Mouse (Mus musculus): ENCODE measurements at regions not wholly inside any gene's neighbourhood (a gene's known extent, or its start where the extent isn't known, plus 50 kb on each side); places are given as distances from the start of the nearest gene placed in this dataset.

DNA sequence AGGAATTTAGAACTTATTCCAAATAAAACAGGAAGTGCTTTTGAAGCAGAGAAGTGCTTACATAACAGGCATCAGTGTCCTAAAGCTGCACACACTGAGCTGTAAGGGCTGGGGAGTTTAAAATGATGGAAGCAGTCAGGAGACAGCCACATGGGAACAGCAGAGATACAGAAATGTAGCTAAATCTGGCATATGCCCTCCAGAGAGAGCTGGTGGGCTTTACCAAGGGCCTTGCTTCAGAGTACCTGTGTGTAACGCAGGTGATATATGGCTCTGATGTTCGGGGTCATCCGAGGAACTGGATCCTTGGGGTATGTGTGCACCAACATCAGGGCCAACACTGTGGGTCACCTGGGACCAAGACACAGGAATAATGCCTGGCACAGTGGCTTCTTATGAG, 247.5 kb downstream of the Pmp22 start:
- no peak overlapping the region for H3K27ac ChIP-seq (replicated peaks; ENCODE audit: low read depth, low read length)
- TF ChIP-seq POLR2A (IDR thresholded peaks at IDR 0.05; ENCODE audit: borderline replicate concordance, extremely low read depth, insufficient read depth, insufficient read length): no peak
- no peaks in the 10 kb centered on the region for H3K27me3 ChIP-seq (ENCODE audit: control insufficient read depth, insufficient read depth, low read length)
- H3K4me3 ChIP-seq (replicated peaks; ENCODE audit: low read length): no peak overlapping the region
- no peak for DNase-seq (ENCODE audit: low spot score)
- no peak overlapping the region for H3K4me2 ChIP-seq (replicated peaks; ENCODE audit: low read depth, low read length, severe bottlenecking)
- no peaks in the 10 kb centered on the region for H3K36me3 ChIP-seq (ENCODE audit: control insufficient read depth, insufficient read depth, low read length)
- H3K9ac ChIP-seq (ENCODE audit: low read depth, low read length, severe bottlenecking): no peak overlapping the region
- H3K9me3 ChIP-seq (ENCODE audit: control insufficient read depth, low read length): no peaks in the 10 kb centered on the region
- H3K4me1 ChIP-seq (ENCODE audit: control insufficient read depth, insufficient read depth, low read length): 0 out of 2 replicates have a peak, but pooled peaks cover 4% of the 10 kb centered on the region
- ATAC-seq (ENCODE audit: low FRiP score, low read depth): no peak
- 97% methylated on average over 3 of the region's 3 CpGs for WGBS

DNA sequence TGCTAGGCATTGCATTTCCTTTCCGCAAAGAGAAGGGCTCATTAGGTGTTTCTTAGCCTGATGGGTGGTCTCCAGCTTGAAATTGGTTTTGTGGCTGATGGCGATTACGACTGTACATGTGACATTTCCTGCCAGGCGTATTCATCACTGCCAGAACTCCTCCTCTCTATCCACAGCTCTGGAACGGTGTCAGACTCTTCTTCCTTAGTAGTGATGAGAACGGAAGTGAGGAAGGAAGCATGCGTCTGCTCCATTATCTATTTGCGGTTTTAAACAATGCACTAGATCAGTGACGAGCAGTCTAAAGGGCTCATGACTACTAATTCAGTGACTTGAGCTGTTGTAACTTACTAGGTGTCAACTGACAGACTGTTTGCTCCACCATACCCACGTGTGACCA, 248.2 kb downstream of the Pmp22 start:
- H3K4me2 ChIP-seq (replicated peaks; ENCODE audit: low read depth, low read length, severe bottlenecking): no peak overlapping the region
- no peak overlapping the region for H3K4me3 ChIP-seq (replicated peaks; ENCODE audit: low read length)
- 51% methylated on average over 10 of the region's 10 CpGs for WGBS
- no peak overlapping the region for H3K27ac ChIP-seq (replicated peaks; ENCODE audit: low read depth, low read length)
- H3K9ac ChIP-seq (ENCODE audit: low read depth, low read length, severe bottlenecking): no peak overlapping the region
- DNase-seq (ENCODE audit: low spot score) (peak; percentile 26), ATAC-seq (ENCODE audit: low FRiP score, low read depth) (no peak)
- no peaks in the 10 kb centered on the region for H3K27me3 ChIP-seq (ENCODE audit: control insufficient read depth, insufficient read depth, low read length)
- H3K4me1 ChIP-seq (ENCODE audit: control insufficient read depth, insufficient read depth, low read length): 0 out of 2 replicates have a peak, but pooled peaks cover 4% of the 10 kb centered on the region
- H3K36me3 ChIP-seq (ENCODE audit: control insufficient read depth, insufficient read depth, low read length): no peaks in the 10 kb centered on the region
- no peak for TF ChIP-seq POLR2A (IDR thresholded peaks at IDR 0.05; ENCODE audit: borderline replicate concordance, extremely low read depth, insufficient read depth, insufficient read length)
- H3K9me3 ChIP-seq (ENCODE audit: control insufficient read depth, low read length): no peaks in the 10 kb centered on the region

DNA sequence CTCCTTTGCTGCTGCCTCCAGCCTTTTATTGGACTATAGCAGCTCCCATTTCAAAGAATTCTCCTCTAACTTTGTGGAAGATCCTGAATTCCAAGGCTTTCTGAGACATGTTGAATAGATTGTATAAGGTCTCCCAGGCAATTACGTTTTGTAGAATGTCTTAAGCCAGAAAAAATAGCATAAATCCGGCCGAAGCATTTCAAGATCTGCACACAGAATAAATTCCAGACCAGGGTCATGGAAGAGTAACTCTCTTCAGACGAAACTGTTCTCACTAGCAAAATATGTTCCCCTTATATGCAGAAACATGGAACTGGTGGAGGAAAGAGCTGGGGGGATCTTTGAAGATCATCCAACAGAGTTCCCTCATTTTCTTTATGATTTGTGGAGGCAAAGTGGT, 259.5 kb downstream of the Pmp22 start:
- Histone ChIP-seq H3K4me3 (replicated peaks; ENCODE audit: low read length) (no peak overlapping the region), H3K27ac (replicated peaks; ENCODE audit: low read depth, low read length) (peak overlapping the region; percentile 20; the same call in 1 of the 2 replicates), H3K9me3 (ENCODE audit: control insufficient read depth, low read length) (no peaks in the 10 kb centered on the region), H3K4me1 (ENCODE audit: control insufficient read depth, insufficient read depth, low read length) (no peaks in the 10 kb centered on the region), H3K9ac (ENCODE audit: low read depth, low read length, severe bottlenecking) (no peak overlapping the region), H3K27me3 (ENCODE audit: control insufficient read depth, insufficient read depth, low read length) (no peaks in the 10 kb centered on the region), H3K4me2 (replicated peaks; ENCODE audit: low read depth, low read length, severe bottlenecking) (no peak overlapping the region), H3K36me3 (ENCODE audit: control insufficient read depth, insufficient read depth, low read length) (no peaks in the 10 kb centered on the region)
- TF ChIP-seq POLR2A (IDR thresholded peaks at IDR 0.05; ENCODE audit: borderline replicate concordance, extremely low read depth, insufficient read depth, insufficient read length): no peak
- WGBS: 42% methylated on average over 4 of the region's 4 CpGs
- DNase-seq (ENCODE audit: low spot score) (peak; percentile 67), ATAC-seq (ENCODE audit: low FRiP score, low read depth) (peak; percentile 41)

DNA sequence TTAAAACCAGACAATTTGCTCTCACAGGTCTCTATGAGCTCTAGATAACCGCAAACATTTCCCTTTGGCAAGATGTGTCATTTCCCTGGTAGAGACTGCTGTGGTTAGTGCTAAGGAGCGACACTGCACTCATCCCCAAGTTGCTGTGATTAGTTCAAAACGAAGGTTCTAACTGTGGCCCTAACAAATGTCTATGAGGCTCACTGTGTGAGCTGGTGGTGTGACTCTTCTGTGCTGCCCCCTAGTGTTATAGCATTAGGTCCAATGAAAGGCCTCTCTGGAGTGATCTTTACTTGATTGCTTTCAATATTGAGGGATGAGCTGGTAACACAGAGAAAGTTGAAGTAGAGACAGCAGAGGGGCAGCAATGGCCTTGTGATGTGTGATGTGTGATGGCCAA, 262.7 kb downstream of the Pmp22 start:
- Histone ChIP-seq H3K27me3 (ENCODE audit: control insufficient read depth, insufficient read depth, low read length) (no peaks in the 10 kb centered on the region), H3K27ac (replicated peaks; ENCODE audit: low read depth, low read length) (no peak overlapping the region), H3K4me3 (replicated peaks; ENCODE audit: low read length) (no peak overlapping the region), H3K9ac (ENCODE audit: low read depth, low read length, severe bottlenecking) (no peak overlapping the region), H3K9me3 (ENCODE audit: control insufficient read depth, low read length) (no peaks in the 10 kb centered on the region), H3K4me1 (ENCODE audit: control insufficient read depth, insufficient read depth, low read length) (no peaks in the 10 kb centered on the region), H3K4me2 (replicated peaks; ENCODE audit: low read depth, low read length, severe bottlenecking) (no peak overlapping the region), H3K36me3 (ENCODE audit: control insufficient read depth, insufficient read depth, low read length) (no peaks in the 10 kb centered on the region)
- no peak for TF ChIP-seq POLR2A (IDR thresholded peaks at IDR 0.05; ENCODE audit: borderline replicate concordance, extremely low read depth, insufficient read depth, insufficient read length)
- ATAC-seq (ENCODE audit: low FRiP score, low read depth) (no peak), DNase-seq (ENCODE audit: low spot score) (no peak)
- WGBS: 58% methylated on average over 3 of the region's 3 CpGs

DNA sequence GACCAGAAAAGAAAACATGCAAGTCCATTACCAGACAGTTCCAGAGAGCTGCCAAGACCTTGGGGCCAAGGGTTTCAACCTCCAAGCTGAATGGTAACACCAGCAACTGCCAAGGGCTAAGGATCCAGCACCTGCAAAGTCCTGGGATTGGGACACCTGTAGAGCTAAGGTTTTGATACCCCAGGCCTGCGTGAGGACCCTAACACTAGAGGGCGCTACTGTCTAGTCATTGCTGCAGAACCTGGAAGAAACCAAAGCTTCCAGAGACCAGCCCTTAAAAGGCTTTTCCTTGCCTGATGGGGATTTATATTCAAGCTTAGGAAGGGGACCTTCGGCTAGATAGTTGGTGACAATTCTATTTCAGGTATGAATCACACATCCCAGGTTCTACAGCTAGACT, 263.6 kb downstream of the Pmp22 start:
- H3K9ac ChIP-seq (ENCODE audit: low read depth, low read length, severe bottlenecking): no peak overlapping the region
- no peak overlapping the region for H3K4me3 ChIP-seq (replicated peaks; ENCODE audit: low read length)
- H3K4me2 ChIP-seq (replicated peaks; ENCODE audit: low read depth, low read length, severe bottlenecking): no peak overlapping the region
- DNase-seq (ENCODE audit: low spot score) (no peak), ATAC-seq (ENCODE audit: low FRiP score, low read depth) (no peak)
- H3K27ac ChIP-seq (replicated peaks; ENCODE audit: low read depth, low read length): no peak overlapping the region
- 66% methylated on average over 3 of the region's 3 CpGs for WGBS
- H3K9me3 ChIP-seq (ENCODE audit: control insufficient read depth, low read length): no peaks in the 10 kb centered on the region
- H3K4me1 ChIP-seq (ENCODE audit: control insufficient read depth, insufficient read depth, low read length): no peaks in the 10 kb centered on the region
- no peaks in the 10 kb centered on the region for H3K27me3 ChIP-seq (ENCODE audit: control insufficient read depth, insufficient read depth, low read length)
- no peaks in the 10 kb centered on the region for H3K36me3 ChIP-seq (ENCODE audit: control insufficient read depth, insufficient read depth, low read length)
- TF ChIP-seq POLR2A (IDR thresholded peaks at IDR 0.05; ENCODE audit: borderline replicate concordance, extremely low read depth, insufficient read depth, insufficient read length): no peak

DNA sequence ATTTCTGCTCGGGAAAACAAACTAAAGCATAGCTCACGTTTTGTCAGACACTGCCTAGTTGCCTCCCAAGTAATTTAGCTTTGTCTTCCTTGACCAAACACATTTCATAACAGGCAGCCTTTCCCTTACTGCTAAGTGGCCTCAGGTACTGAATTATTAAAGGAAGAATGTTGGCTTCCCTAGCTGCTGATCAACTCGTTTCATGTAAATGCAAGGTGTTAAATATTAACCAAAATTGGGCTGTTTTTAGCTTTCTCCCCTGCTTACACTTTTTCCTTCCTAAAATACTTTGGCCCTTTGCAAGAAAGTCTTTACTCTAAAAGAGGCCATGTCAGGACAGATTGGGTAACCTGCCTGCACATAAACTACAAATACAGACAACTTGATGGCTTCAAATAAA, 265.4 kb downstream of the Pmp22 start:
- H3K4me3 ChIP-seq (replicated peaks; ENCODE audit: low read length): no peak overlapping the region
- H3K9ac ChIP-seq (ENCODE audit: low read depth, low read length, severe bottlenecking): no peak overlapping the region
- H3K4me2 ChIP-seq (replicated peaks; ENCODE audit: low read depth, low read length, severe bottlenecking): no peak overlapping the region
- 50% methylated on average over 3 of the region's 3 CpGs for WGBS
- no peaks in the 10 kb centered on the region for H3K4me1 ChIP-seq (ENCODE audit: control insufficient read depth, insufficient read depth, low read length)
- ATAC-seq (ENCODE audit: low FRiP score, low read depth) (no peak), DNase-seq (ENCODE audit: low spot score) (no peak)
- TF ChIP-seq POLR2A (IDR thresholded peaks at IDR 0.05; ENCODE audit: borderline replicate concordance, extremely low read depth, insufficient read depth, insufficient read length): no peak
- no peaks in the 10 kb centered on the region for H3K36me3 ChIP-seq (ENCODE audit: control insufficient read depth, insufficient read depth, low read length)
- H3K9me3 ChIP-seq (ENCODE audit: control insufficient read depth, low read length): no peaks in the 10 kb centered on the region
- H3K27ac ChIP-seq (replicated peaks; ENCODE audit: low read depth, low read length): no peak overlapping the region
- no peaks in the 10 kb centered on the region for H3K27me3 ChIP-seq (ENCODE audit: control insufficient read depth, insufficient read depth, low read length)

Measured in limb, embryonic 14.5 days (tissue).